Mouse (Mus musculus) liver, embryonic 14.5 days (tissue): ENCODE data around the gene Cbln1. TPM values are rescaled to one million over a fixed set of nuclear protein-coding genes. Genes with fewer than 3 reads are reported as not detected.

Experiments
- ATAC-seq: fragments of 200-750 bp; cut with Nextera tagmentation; 2 replicates; pipeline ENCODE4 v1.8.0; 2017; ENCODE audit warnings: moderate number of reproducible peaks, mild to moderate bottlenecking, moderate library complexity; ENCODE audit not compliant: insufficient read depth
- DNase-seq, 3 experiments: peaks; one replicate each; pipeline ENCODE4 v3.0.0-alpha.2; 2012 to 2013; ENCODE audit warnings: low read depth in 3 of 3, low spot score in 3 of 3
- H3K27ac ChIP-seq: fragments of 300-500 bp; sonication (generic); 2 replicates; pipeline ENCODE4 v1.5.1; 2014; ENCODE audit warnings: moderate library complexity, mild to moderate bottlenecking, control low read depth, inconsistent platforms
- H3K27me3 ChIP-seq: fragments of 300-500 bp; sonication (generic); 2 replicates; pipeline ENCODE4 v1.6.1; 2014; ENCODE audit warnings: mild to moderate bottlenecking, low read length, moderate library complexity; ENCODE audit not compliant: control insufficient read depth, insufficient read depth
- H3K36me3 ChIP-seq: fragments of 300-500 bp; sonication (generic); replicated peaks from 2 replicates; pipeline ENCODE4 v1.6.1; 2014; ENCODE audit warnings: low read depth; ENCODE audit not compliant: control insufficient read depth, insufficient read depth
- H3K4me1 ChIP-seq, 2 experiments: fragments of 200-500 bp in 1 of 2; fragments of 300-500 bp in 1 of 2; sonication (generic) in 1 of 2; replicated peaks; 2 replicates each; pipeline ENCODE4 v1.6.1; 2012 to 2014; ENCODE audit warnings: antibody characterized with exemption in 1 of 2, inconsistent platforms in 1 of 2, low read length in 1 of 2; ENCODE audit not compliant: control insufficient read depth in 2 of 2, insufficient read depth in 2 of 2
- H3K4me2 ChIP-seq: fragments of 300-500 bp; sonication (generic); 2 replicates; pipeline ENCODE4 v1.6.1; 2014; ENCODE audit warnings: low read depth, mild to moderate bottlenecking, control low read depth, moderate library complexity
- H3K4me3 ChIP-seq, 2 experiments: fragments of 200-500 bp in 1 of 2; fragments of 300-500 bp in 1 of 2; sonication (generic) in 1 of 2; 2 replicates each; pipeline ENCODE4 v1.5.1; 2012 to 2014; ENCODE audit warnings: low read depth in 2 of 2, low read length in 2 of 2, mild to moderate bottlenecking in 2 of 2, control low read depth in 1 of 2, inconsistent platforms in 1 of 2, moderate library complexity in 1 of 2; ENCODE audit not compliant: insufficient read depth in 1 of 2
- H3K9ac ChIP-seq: fragments of 300-500 bp; sonication (generic); replicated peaks from 2 replicates; pipeline ENCODE4 v1.6.1; 2014; ENCODE audit warnings: mild to moderate bottlenecking, control low read depth, moderate library complexity
- H3K9me3 ChIP-seq: fragments of 300-500 bp; sonication (generic); 2 replicates; pipeline ENCODE4 v1.6.1; 2016; ENCODE audit warnings: low read length, mixed read lengths; ENCODE audit not compliant: control insufficient read depth
- CTCF ChIP-seq: IDR thresholded peaks from 2 replicates; pipeline ENCODE4 v1.5.1; 2016; ENCODE audit warnings: antibody characterized with exemption, low read depth, control low read depth
- EP300 ChIP-seq: IDR thresholded peaks from 2 replicates; pipeline ENCODE4 v1.6.1; 2016; ENCODE audit warnings: antibody characterized with exemption, low read depth
- WGBS: fragments of 180-500 bp; shearing (Covaris S2); extraction: QIAGEN DNeasy Blood & Tissue Kit; methylation state at CpG from one replicate; pipeline ENCODE4 v1.1.7; 2014; ENCODE audit not compliant: insufficient replicate concordance; 5-methylcytosine and 5-hydroxymethylcytosine counted together
- polyA plus RNA-seq, 2 experiments: library from polyadenylated mRNA; depleted of rRNA in 1 of 2; stranded (reverse) in 1 of 2; unstranded in 1 of 2; fragments of >200 nt; fragmentation: Nextera tagmentation in 1 of 2; extraction: Ambion mirVana in 1 of 2; gene quantifications; 2 replicates each; pipeline versions ENCODE4 v1.2.1 to v1.2.3; 2012 to 2014

Gene Cbln1
- polyA plus RNA-seq, 2 experiments = 0.02 TPM; not detected in 1

DNA sequence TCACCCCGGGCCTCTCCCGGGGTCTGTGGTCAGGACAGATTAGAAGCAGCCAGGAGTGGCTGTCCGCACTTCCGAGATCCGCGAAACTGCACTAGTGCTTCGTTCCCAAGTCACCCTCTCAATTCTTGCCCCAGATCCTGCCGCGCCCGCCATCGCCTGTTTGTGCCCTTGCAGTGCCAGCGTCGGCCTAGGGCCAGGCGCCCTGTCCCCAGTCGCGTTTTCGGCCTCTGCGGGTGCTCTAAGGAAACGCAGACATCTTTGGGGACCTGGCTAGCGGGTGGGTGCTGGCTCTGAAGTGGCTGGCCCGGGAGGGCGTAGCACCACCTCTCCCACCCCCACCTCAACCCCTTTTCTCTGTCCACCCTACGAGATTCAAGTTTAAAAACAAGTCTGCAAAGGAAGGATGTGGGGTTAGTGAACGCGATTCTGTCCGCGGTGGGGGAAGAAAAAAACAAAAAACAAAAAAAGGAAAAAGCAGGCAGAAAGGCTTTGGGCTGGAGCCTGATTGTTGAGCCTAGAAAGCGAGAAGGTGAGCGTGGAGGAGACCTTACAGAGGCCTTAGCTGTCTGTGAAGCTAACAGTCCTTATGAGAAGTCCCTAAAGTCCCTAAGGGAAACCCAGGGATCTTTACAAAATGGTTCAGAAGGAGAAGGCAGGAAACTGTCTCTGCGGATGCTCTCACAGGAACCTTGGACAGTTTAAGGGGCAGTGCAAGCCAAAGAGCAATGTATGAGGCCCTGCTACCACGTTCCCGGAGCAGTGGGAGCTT, 1.4 kb downstream of the Cbln1 start:
- Histone ChIP-seq H3K27ac (no peak overlapping the region), H3K4me2 (no peak overlapping the region), H3K4me3 (no peak overlapping the region), H3K27me3 (peaks cover 78% of the 10 kb centered on the region), H3K4me1 (no peaks in the 10 kb centered on the region), H3K36me3 (no peaks in the 10 kb centered on the region), H3K9ac (no peak overlapping the region), H3K9me3 (no peaks in the 10 kb centered on the region)
- DNase-seq (no peak), ATAC-seq (no peak)
- TF ChIP-seq CTCF = no peak
- no peak for TF ChIP-seq EP300
- WGBS = 2% methylated on average over 32 of the region's 32 CpGs

DNA sequence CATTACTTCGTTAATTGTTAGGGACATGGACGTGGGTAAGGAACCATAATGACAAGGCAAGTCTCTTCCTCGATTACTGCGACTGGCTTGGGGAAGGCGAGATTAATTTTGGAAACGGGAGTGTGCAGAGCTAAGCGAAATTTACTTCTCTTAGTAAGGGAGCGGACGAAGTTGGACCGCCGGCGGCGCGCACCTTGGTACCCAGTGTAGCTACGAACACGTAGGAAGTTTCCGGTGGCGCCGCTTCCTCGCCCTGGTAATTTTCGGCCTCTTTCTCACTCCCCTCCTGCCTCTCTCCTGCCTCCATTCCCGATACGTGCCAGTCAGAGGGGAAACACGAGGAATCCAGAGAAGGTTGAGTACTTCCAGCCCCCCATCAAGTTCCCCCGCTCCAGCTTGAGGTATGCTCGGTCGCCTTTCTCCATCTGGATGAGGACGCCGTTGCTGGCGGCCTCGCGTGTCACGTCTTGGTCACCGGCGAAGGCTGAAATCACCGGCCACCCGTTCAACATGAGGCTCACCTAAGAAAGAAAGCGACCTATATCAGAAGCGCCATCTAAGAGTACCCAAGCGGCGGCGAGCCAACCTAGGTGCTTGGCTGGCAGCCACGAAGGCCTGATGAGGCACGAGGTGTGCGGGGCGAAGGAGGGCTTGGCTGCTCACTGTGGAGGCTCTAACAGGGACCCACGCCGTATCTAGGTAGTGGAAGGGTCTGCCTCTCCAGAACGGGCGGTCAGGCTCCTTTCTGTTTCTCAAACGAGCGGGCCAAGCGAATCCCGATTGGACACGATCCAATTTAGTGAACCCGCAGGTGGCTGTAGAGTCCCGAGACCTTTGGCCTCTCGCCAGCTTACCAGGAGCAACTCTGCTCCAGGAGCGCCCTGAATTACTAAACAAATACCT, 2.2 kb downstream of the Cbln1 start:
- Histone ChIP-seq H3K27ac (no peak overlapping the region), H3K9me3 (no peaks in the 10 kb centered on the region), H3K27me3 (peaks cover 74% of the 10 kb centered on the region), H3K4me3 (no peak overlapping the region), H3K4me1 (no peaks in the 10 kb centered on the region), H3K36me3 (no peaks in the 10 kb centered on the region), H3K4me2 (no peak overlapping the region), H3K9ac (no peak overlapping the region)
- 1% methylated on average over 59 of the region's 59 CpGs for WGBS
- TF ChIP-seq EP300 = no peak
- no peak for TF ChIP-seq CTCF
- no peak for DNase-seq
- no peak for ATAC-seq

DNA sequence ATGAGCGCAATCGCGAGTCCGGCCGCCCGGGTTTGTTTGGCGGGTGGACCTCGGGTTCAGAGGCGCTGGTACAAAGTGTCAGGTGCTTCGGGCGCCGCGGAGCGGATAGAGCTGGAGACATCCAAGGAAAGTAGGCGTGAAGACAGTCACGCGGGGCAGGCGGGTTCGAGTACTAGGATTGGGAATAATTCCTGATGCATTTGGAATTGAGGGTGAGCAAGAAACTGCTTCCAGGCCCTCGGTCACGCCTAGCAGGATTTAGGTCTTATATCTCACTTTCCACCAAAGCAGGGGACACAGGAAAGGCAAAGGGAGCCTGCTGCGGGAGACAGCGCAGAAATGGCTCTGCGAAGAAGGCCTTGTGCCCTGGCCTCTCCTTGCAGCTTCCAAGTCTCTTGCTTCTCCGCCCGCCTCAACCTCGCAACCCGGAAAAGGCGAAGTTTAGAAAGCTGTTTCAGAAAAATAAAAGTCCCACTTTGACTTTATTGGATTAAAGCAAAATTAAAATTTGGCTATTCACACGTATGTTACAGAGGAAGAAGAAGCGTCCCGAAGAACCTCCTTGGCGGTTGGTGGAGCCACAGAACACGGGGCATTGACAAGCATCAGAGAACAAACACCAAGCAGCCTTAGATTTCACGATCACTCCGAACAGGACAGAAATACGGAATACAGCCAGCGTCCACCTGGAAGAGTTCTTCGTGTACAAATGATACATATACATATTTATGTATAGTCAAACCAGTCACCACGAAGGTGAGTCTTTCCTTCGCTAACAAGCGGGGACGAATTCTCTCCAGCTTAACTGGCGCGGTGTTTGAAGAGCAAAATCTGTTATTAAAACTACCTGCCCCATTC, 3.2 kb downstream of the Cbln1 start:
- Histone ChIP-seq H3K4me3 (no peak overlapping the region), H3K36me3 (no peaks in the 10 kb centered on the region), H3K4me2 (no peak overlapping the region), H3K27ac (no peak overlapping the region), H3K9ac (no peak overlapping the region), H3K9me3 (no peaks in the 10 kb centered on the region), H3K4me1 (no peaks in the 10 kb centered on the region), H3K27me3 (peaks cover 67% of the 10 kb centered on the region)
- WGBS = 3% methylated on average over 45 of the region's 45 CpGs
- ATAC-seq (no peak), DNase-seq (no peak)
- no peak for TF ChIP-seq CTCF
- TF ChIP-seq EP300 = no peak

- ATAC-seq = no peak
Observed at GRCm38 (mm10) chr8:87468416-87468957, 3.9 kb downstream of the Cbln1 start.

More at GRCm38 (mm10) chr8:87468416-87468957, 3.9 kb downstream of the Cbln1 start:
- Histone ChIP-seq H3K9me3 (no peaks in the 10 kb centered on the region), H3K36me3 (no peaks in the 10 kb centered on the region), H3K4me1 (no peaks in the 10 kb centered on the region), H3K4me2 (no peak overlapping the region), H3K27ac (no peak overlapping the region), H3K27me3 (peaks cover 60% of the 10 kb centered on the region), H3K9ac (no peak overlapping the region), H3K4me3 (no peak overlapping the region)
- DNase-seq = no peak
- TF ChIP-seq EP300 = no peak
- TF ChIP-seq CTCF = no peak
- WGBS = 4% methylated on average over 23 of the region's 23 CpGs
